Mouse (Mus musculus) lung, embryonic 14.5 days (tissue): ENCODE data around the gene Abl2. TPM values are rescaled to one million over a fixed set of nuclear protein-coding genes. Genes with fewer than 3 reads are reported as not detected.
A peak's percentile ranks its signal among the peaks of the same experiment; 100 is the strongest.

Experiments
- ATAC-seq: fragments of 200-750 bp; cut with Nextera tagmentation; 2 replicates; pipeline ENCODE4 v1.8.0; 2017; ENCODE audit warnings: mild to moderate bottlenecking, moderate TSS enrichment, moderate library complexity; ENCODE audit not compliant: insufficient read depth
- DNase-seq: peaks from one replicate; pipeline ENCODE4 v3.0.0-alpha.2; 2015
- H3K27ac ChIP-seq: fragments of 300-500 bp; sonication (generic); 2 replicates; pipeline ENCODE4 v1.5.1; 2014; ENCODE audit warnings: low read depth, mild to moderate bottlenecking, moderate library complexity
- H3K27me3 ChIP-seq: fragments of 300-500 bp; sonication (generic); 2 replicates; pipeline ENCODE4 v1.6.1; 2014; ENCODE audit warnings: low read length, control low read depth; ENCODE audit not compliant: insufficient read depth
- H3K36me3 ChIP-seq: fragments of 300-500 bp; sonication (generic); 2 replicates; pipeline ENCODE4 v1.6.1; 2014; ENCODE audit warnings: control low read depth; ENCODE audit not compliant: insufficient read depth
- H3K4me1 ChIP-seq: fragments of 300-500 bp; sonication (generic); 2 replicates; pipeline ENCODE4 v1.6.1; 2014; ENCODE audit warnings: antibody characterized with exemption, control low read depth; ENCODE audit not compliant: insufficient read depth
- H3K4me2 ChIP-seq: fragments of 300-500 bp; sonication (generic); 2 replicates; pipeline ENCODE4 v1.6.1; 2014; ENCODE audit warnings: mild to moderate bottlenecking
- H3K4me3 ChIP-seq: fragments of 300-500 bp; sonication (generic); 2 replicates; pipeline ENCODE4 v1.5.1; 2014; ENCODE audit warnings: low read depth, low read length
- H3K9ac ChIP-seq: fragments of 300-500 bp; sonication (generic); 2 replicates; pipeline ENCODE4 v1.6.1; 2014
- H3K9me3 ChIP-seq: fragments of 300-500 bp; sonication (generic); 2 replicates; pipeline ENCODE4 v1.6.1; 2016; ENCODE audit warnings: low read depth, low read length, control low read depth
- CTCF ChIP-seq: IDR thresholded peaks from 2 replicates; pipeline ENCODE4 v1.5.1; 2016; ENCODE audit warnings: antibody characterized with exemption, low read depth
- WGBS: fragments of 180-500 bp; shearing (Covaris S2); extraction: QIAGEN DNeasy Blood & Tissue Kit; methylation state at CpG from one replicate; pipeline ENCODE4 v1.1.7; 2014; 5-methylcytosine and 5-hydroxymethylcytosine counted together
- polyA plus RNA-seq: library from polyadenylated mRNA; unstranded; fragments of >200 nt; fragmentation: Nextera tagmentation; extraction: Ambion mirVana; gene quantifications from 2 replicates; pipeline ENCODE4 v1.2.1, GENCODE M21; 2014

The Abl2 gene
- polyA plus RNA-seq, 1 experiment from 2014 or later = 6.2 TPM

- ATAC-seq = no peak
- TF ChIP-seq CTCF = peak; percentile 46
- DNase-seq = peak; percentile 30
- no peak overlapping the region for H3K4me3 ChIP-seq
- H3K27me3 ChIP-seq = no peaks in the 10 kb centered on the region
- H3K9me3 ChIP-seq = no peaks in the 10 kb centered on the region
- H3K27ac ChIP-seq = no peak overlapping the region
- no peak overlapping the region for H3K9ac ChIP-seq
- H3K4me1 ChIP-seq = no peaks in the 10 kb centered on the region
- no peak overlapping the region for H3K4me2 ChIP-seq
- H3K36me3 ChIP-seq = peaks cover 61% of the 10 kb centered on the region
Measured at GRCm38 (mm10) chr1:156630965-156631364, 72.4 kb downstream of the Abl2 start.

- Histone ChIP-seq H3K9ac (no peak overlapping the region), H3K4me1 (no peaks in the 10 kb centered on the region), H3K36me3 (peaks cover 71% of the 10 kb centered on the region), H3K9me3 (no peaks in the 10 kb centered on the region), H3K27ac (no peak overlapping the region), H3K27me3 (no peaks in the 10 kb centered on the region), H3K4me2 (no peak overlapping the region), H3K4me3 (no peak overlapping the region)
- TF ChIP-seq CTCF = peak; percentile 60
- WGBS = 73% methylated on average over 10 of the region's 10 CpGs
- peak; percentile 85 for DNase-seq
- ATAC-seq = peak; percentile 62; the same call in 1 of the 2 replicates
Measured at GRCm38 (mm10) chr1:156633095-156633494, 74.5 kb downstream of the Abl2 start.

- no peaks in the 10 kb centered on the region for H3K27me3 ChIP-seq
- H3K27ac ChIP-seq = no peak overlapping the region
- DNase-seq = no peak
- H3K9me3 ChIP-seq = no peaks in the 10 kb centered on the region
- no peak overlapping the region for H3K9ac ChIP-seq
- ATAC-seq = no peak
- peaks cover 69% of the 10 kb centered on the region for H3K36me3 ChIP-seq
- no peak overlapping the region for H3K4me3 ChIP-seq
- no peak overlapping the region for H3K4me2 ChIP-seq
- no peaks in the 10 kb centered on the region for H3K4me1 ChIP-seq
- TF ChIP-seq CTCF = no peak
- WGBS = 74% methylated on average over 2 of the region's 2 CpGs
Measured at GRCm38 (mm10) chr1:156635148-156635547, 76.6 kb downstream of the Abl2 start.

- no peak overlapping the region for H3K9ac ChIP-seq
- no peak for TF ChIP-seq CTCF
- WGBS = 87% methylated on average over 5 of the region's 5 CpGs
- no peaks in the 10 kb centered on the region for H3K9me3 ChIP-seq
- H3K4me3 ChIP-seq = no peak overlapping the region
- no peak overlapping the region for H3K27ac ChIP-seq
- no peak for ATAC-seq
- no peaks in the 10 kb centered on the region for H3K4me1 ChIP-seq
- no peak for DNase-seq
- H3K36me3 ChIP-seq = peaks cover 68% of the 10 kb centered on the region
- H3K4me2 ChIP-seq = no peak overlapping the region
- H3K27me3 ChIP-seq = no peaks in the 10 kb centered on the region
Measured at GRCm38 (mm10) chr1:156639455-156639854, 80.9 kb downstream of the Abl2 start.

- DNase-seq (peak; percentile 39), ATAC-seq (no peak)
- no peak overlapping the region for H3K4me3 ChIP-seq
- no peak overlapping the region for H3K9ac ChIP-seq
- 75% methylated on average over 4 of the region's 4 CpGs for WGBS
- H3K36me3 ChIP-seq = peaks cover 59% of the 10 kb centered on the region
- no peak overlapping the region for H3K4me2 ChIP-seq
- no peaks in the 10 kb centered on the region for H3K4me1 ChIP-seq
- H3K27ac ChIP-seq = no peak overlapping the region
- no peaks in the 10 kb centered on the region for H3K27me3 ChIP-seq
- peak; percentile 39 for TF ChIP-seq CTCF
- no peaks in the 10 kb centered on the region for H3K9me3 ChIP-seq
Measured at GRCm38 (mm10) chr1:156640577-156640976, 82.0 kb downstream of the Abl2 start.

GRCm38 (mm10) chr1:156641808-156642207, 83.2 kb downstream of the Abl2 start:
- H3K27ac ChIP-seq = no peak overlapping the region
- no peak overlapping the region for H3K4me3 ChIP-seq
- DNase-seq (no peak), ATAC-seq (no peak)
- H3K4me1 ChIP-seq = no peaks in the 10 kb centered on the region
- no peak overlapping the region for H3K9ac ChIP-seq
- WGBS = 79% methylated on average over 10 of the region's 10 CpGs
- H3K9me3 ChIP-seq = no peaks in the 10 kb centered on the region
- peaks cover 55% of the 10 kb centered on the region for H3K36me3 ChIP-seq
- H3K4me2 ChIP-seq = no peak overlapping the region
- no peaks in the 10 kb centered on the region for H3K27me3 ChIP-seq
- TF ChIP-seq CTCF = no peak

- Histone ChIP-seq H3K36me3 (peaks cover 52% of the 10 kb centered on the region), H3K27me3 (no peaks in the 10 kb centered on the region), H3K9ac (no peak overlapping the region), H3K4me3 (no peak overlapping the region), H3K4me1 (no peaks in the 10 kb centered on the region), H3K4me2 (no peak overlapping the region), H3K9me3 (no peaks in the 10 kb centered on the region), H3K27ac (no peak overlapping the region)
- DNase-seq (no peak), ATAC-seq (0 out of 2 replicates have a peak, but pooled peaks have one; percentile 35)
- 58% methylated on average over 12 of the region's 12 CpGs for WGBS
- TF ChIP-seq CTCF = no peak
Measured at GRCm38 (mm10) chr1:156642813-156643212, 84.2 kb downstream of the Abl2 start.

- WGBS = 80% methylated on average over 10 of the region's 10 CpGs
- ATAC-seq = no peak
- no peak for TF ChIP-seq CTCF
- no peaks in the 10 kb centered on the region for H3K9me3 ChIP-seq
- no peak overlapping the region for H3K4me2 ChIP-seq
- no peak for DNase-seq
- H3K27me3 ChIP-seq = no peaks in the 10 kb centered on the region
- no peak overlapping the region for H3K9ac ChIP-seq
- H3K4me3 ChIP-seq = no peak overlapping the region
- peaks cover 54% of the 10 kb centered on the region for H3K36me3 ChIP-seq
- H3K27ac ChIP-seq = no peak overlapping the region
- H3K4me1 ChIP-seq = no peaks in the 10 kb centered on the region
Measured at GRCm38 (mm10) chr1:156644061-156644460, 85.5 kb downstream of the Abl2 start.
